Mouse (Mus musculus) bone marrow, adult 2 months (tissue): ENCODE data around the gene Ube2j1. TPM values are rescaled to one million over a fixed set of nuclear protein-coding genes. Genes with fewer than 3 reads are reported as not detected.
"Not testable (repeated sequence)": the region's sequence is repeated elsewhere in the genome, so short reads cannot be mapped to it uniquely, and the experiment has no call there.

ENCODE experiments used
- H3K27ac ChIP-seq: fragments of 200-500 bp; 2 replicates; pipeline ENCODE4 v1.5.1; 2012; ENCODE audit warnings: low read depth, mild to moderate bottlenecking, control low read depth, inconsistent platforms, low read length; ENCODE audit not compliant: control insufficient read depth, poor library complexity, insufficient read depth
- H3K4me1 ChIP-seq: fragments of 200-500 bp; 2 replicates; pipeline ENCODE4 v1.6.1; 2011; ENCODE audit warnings: low read length; ENCODE audit not compliant: control insufficient read depth, insufficient read depth
- H3K4me3 ChIP-seq: fragments of 200-500 bp; replicated peaks from 2 replicates; pipeline ENCODE3; 2011; ENCODE audit warnings: mild to moderate bottlenecking, low read depth, low read length, control low read depth; ENCODE audit not compliant: control insufficient read depth
- CTCF ChIP-seq: fragments of 200-500 bp; IDR thresholded peaks from 2 replicates; pipeline ENCODE4 v1.5.1; 2011; ENCODE audit warnings: low read length, control low read depth; ENCODE audit not compliant: control insufficient read depth, insufficient read depth
- POLR2A ChIP-seq: fragments of 200-500 bp; IDR thresholded peaks from 2 replicates; pipeline ENCODE4 v1.6.1; 2011; ENCODE audit warnings: low read depth, mild to moderate bottlenecking, control low read depth, low read length, borderline replicate concordance; ENCODE audit not compliant: control insufficient read depth
- WGBS: fragments of 180-500 bp; shearing (Covaris S2); methylation state at CpG from one replicate; pipeline ENCODE4 v1.1.7; 2018; 5-methylcytosine and 5-hydroxymethylcytosine counted together
- polyA plus RNA-seq: library from polyadenylated mRNA; stranded (reverse); fragments of >200 nt; gene quantifications from 2 replicates; pipeline ENCODE4 v1.2.4, GENCODE M21; 2011; ENCODE audit warnings: low replicate concordance; ENCODE audit not compliant: missing spikeins, insufficient read depth, insufficient read length

The Ube2j1 gene
- polyA plus RNA-seq, 1 experiment = 17.3 TPM

DNA sequence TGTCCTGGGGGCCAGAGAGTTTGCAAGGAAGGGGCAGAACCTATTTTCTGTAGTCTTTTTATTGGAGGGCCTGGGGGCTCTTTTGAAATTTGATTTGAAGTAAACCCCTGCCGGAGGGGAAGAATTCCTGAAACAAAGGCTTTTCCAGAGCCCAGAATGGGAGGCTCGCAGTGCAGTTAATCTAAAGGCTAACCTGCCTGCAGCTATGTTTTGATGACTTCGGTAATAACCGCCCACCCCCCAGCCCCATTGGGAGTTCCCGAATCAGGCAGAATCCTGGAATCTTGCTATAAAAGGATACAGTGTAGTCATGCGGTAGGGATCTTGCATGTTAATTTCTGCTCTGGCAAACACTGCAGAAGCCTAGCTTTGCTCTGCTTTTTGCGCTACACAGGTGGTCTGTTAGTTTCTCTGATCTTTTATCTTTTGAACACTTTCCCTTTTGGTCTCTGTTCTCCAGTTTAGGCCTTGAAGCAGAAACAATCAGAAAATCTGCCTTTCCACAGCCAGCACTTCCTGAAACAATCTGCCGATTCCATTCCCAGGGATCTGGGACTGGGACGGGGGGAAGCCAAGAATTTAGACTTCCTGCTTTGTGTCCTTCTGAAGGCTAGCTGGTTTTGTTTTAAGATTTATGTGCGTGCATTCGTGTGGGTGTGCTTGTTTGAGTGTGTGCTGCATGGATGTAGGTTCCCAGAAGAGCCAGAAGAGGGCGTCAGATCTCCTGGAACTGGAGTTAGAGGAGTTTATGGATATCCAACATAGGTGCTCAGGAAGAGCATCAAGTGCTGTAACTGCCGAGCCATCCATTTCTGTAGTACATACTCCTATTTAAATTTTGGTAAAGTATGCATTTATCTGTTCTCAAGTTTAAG lies 46.2 kb upstream of the Ube2j1 start:
- Histone ChIP-seq H3K4me3 (peak overlapping the region; percentile 2), H3K27ac (no peak overlapping the region), H3K4me1 (no peaks in the 10 kb centered on the region; the same call in 1 of the 2 replicates)
- WGBS = 65% methylated on average over 13 of the region's 13 CpGs
- no peak for TF ChIP-seq POLR2A
- TF ChIP-seq CTCF = no peak

DNA sequence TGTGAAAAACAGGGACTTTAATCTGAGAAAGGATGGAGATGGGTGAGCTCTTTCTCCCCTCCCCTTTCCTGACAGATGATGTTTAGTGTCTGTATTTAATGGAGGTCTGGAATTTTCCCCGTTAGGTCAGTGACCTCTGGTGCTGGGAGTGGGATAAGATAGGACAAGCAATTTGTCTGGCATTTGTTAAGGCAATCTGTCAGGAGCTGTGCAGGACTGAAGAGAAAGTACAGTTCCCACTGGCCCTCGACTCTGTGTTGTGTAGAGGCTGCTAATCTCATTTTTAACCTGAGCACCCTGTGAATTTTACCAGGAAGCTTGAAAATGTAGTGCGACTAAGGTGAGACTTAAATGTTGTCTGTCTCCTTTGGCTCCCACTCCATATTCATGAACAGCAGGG lies 45.5 kb upstream of the Ube2j1 start:
- WGBS = 52% methylated on average over 3 of the region's 3 CpGs
- Histone ChIP-seq H3K4me3 (no peak overlapping the region), H3K4me1 (no peaks in the 10 kb centered on the region; the same call in 1 of the 2 replicates), H3K27ac (no peak overlapping the region)
- TF ChIP-seq POLR2A (no peak), CTCF (no peak)

DNA sequence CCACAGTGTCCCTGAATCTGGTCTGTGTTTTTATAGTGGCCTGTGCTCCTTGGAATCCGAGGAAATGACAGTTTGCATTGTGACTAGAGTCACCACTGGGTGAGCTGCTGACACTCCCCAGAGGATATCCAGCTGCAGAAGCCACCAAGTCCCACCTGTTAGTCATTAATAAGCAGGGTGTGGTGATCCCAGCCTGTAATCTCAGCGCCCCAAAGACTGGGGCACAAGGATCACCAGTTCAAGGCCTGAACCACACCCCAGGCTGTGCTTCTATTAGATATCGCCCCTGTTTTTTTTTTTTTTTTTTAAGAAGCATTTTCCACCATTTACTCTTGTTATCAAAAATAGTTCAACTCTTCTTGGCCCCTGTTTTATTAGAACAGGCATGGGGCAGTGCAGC lies 44.2 kb upstream of the Ube2j1 start:
- TF ChIP-seq POLR2A (no peak), CTCF (no peak)
- Histone ChIP-seq H3K4me3 (peak overlapping the region; percentile 21), H3K4me1 (no peaks in the 10 kb centered on the region; the same call in 1 of the 2 replicates), H3K27ac (peak overlapping the region; percentile 53; the same call in 1 of the 2 replicates)
- 51% methylated on average over 3 of the region's 3 CpGs for WGBS

DNA sequence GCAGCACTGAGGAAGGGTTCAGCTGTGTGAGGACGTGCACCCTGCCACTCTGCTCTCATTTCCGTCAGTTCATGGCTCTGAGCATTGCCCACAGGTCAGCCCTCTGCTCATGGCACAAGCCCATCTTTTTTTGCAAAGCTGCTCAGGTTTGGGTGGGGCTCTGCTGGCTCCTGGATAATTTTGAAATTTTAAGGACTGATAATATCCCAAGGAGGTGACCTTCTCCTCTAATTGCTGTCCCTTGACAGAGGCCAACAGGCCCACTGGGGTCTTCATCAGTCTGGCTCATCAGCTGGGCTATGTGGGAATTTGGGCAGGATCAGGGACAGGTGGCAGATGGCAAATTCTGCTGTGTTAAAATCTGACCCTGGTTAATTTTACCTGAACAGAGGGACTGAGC lies 41.9 kb upstream of the Ube2j1 start:
- Histone ChIP-seq H3K4me1 (no peaks in the 10 kb centered on the region; the same call in 1 of the 2 replicates), H3K27ac (no peak overlapping the region), H3K4me3 (no peak overlapping the region)
- WGBS = 75% methylated on average over 2 of the region's 2 CpGs
- TF ChIP-seq POLR2A (no peak), CTCF (no peak)

DNA sequence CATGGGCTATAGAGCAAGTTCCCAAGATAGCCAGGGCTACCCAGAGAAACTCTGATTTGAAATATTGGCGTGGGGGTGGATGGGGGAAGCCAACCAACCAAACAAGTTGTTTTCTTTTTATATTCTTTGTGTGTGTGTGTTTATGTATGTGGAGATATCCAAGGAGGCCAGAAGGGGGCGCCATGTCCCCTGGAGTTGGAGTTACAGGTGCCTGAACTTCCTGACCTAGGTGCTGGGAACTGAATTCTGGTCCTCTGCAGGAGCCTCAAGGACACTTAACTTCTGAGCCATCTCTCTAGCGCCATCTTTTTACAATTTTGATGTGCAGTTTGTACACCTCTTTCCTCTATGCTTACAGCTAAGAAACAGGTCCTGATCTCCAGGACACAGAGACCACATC lies 37.0 kb upstream of the Ube2j1 start:
- Histone ChIP-seq H3K4me1 (no peaks in the 10 kb centered on the region; the same call in 1 of the 2 replicates), H3K4me3 (no peak overlapping the region), H3K27ac (no peak overlapping the region)
- 73% methylated on average over 3 of the region's 3 CpGs for WGBS
- no peak for TF ChIP-seq CTCF
- TF ChIP-seq POLR2A = no peak

DNA sequence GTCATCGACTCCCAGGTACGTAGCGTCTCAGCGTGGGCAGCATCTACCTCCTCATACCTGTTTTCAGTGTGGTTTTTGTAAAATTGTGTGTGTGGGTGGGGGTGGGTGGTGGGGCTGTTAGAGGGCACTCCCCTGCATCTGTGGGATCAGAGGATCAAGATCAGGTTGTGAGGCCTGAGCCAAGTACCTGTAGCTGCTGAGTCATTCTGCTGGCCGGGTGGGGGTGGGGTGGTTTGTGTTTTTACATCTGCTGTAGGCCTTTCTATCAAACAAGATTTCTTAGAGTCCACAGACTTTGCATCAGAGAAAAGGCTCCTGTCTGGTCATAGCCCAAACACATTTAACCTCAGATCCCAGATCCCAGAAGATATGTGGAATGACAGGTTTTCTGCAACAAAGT lies 35.1 kb upstream of the Ube2j1 start:
- H3K4me3 ChIP-seq = no peak overlapping the region
- 86% methylated on average over 5 of the region's 5 CpGs for WGBS
- no peak overlapping the region for H3K27ac ChIP-seq
- TF ChIP-seq CTCF = no peak
- no peak for TF ChIP-seq POLR2A
- H3K4me1 ChIP-seq = no peaks in the 10 kb centered on the region

DNA sequence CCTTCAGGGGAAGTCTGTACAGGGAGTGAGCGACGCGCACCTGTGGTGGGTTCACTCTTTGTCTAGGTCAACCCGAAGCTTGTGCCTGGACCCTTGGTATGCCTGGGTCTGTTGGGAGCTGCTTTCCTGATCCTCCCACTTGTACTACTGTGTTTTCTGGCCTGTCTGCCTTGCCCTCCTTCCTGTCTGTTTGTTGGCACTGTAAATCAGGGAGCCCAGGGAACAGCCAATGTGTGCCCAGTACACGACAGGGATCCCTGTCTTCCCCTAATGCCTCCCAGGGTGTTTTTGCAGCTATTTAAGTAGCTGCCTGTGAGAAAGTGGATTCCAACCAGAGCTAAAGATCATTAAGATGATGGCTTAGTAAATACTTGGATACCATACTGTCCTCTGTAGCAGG lies 33.6 kb upstream of the Ube2j1 start:
- Histone ChIP-seq H3K4me3 (no peak overlapping the region), H3K27ac (no peak overlapping the region), H3K4me1 (no peaks in the 10 kb centered on the region)
- 85% methylated on average over 5 of the region's 5 CpGs for WGBS
- TF ChIP-seq CTCF (no peak), POLR2A (no peak)

DNA sequence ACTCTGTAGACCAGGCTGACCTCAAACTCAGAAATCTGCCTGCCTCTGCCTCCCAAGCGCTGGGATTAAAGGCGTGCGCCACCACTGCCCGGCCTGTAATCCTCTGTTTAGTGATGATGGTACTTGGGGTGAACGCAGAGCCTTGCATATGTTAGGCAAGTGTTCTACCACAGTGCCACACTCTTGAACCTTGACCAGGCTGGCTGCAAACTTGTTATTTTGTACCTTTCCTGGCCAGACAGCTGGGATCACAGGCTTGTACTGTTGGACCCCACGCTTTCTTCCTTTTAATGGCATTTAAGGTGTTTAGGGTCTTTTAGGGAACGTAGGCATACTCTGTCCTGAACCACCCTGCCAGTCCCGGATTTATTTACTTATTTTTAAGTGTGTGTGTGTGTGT lies 32.2 kb upstream of the Ube2j1 start:
- WGBS = 86% methylated on average over 8 of the region's 8 CpGs
- no peak for TF ChIP-seq POLR2A
- no peak for TF ChIP-seq CTCF
- no peaks in the 10 kb centered on the region for H3K4me1 ChIP-seq
- no peak overlapping the region for H3K27ac ChIP-seq
- H3K4me3 ChIP-seq = no peak overlapping the region

DNA sequence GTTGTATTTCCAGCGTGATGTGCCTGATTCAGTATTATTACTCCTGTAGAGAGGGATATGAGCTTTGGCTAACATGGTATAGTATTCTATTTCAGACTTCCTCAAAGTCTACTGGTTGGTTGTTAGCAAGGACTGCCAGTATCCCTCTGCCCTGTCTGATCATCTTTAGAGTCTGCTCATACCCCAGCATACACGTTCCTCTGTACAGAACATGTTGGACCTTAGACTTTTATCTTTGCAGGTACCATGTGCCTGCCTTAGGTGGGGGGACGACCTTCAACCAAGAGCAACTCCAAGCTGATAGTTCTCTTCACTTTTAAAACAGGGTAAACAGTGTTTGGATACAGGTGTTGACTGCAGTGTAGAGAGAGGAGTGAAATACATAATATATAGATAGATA lies 29.1 kb upstream of the Ube2j1 start:
- no peak overlapping the region for H3K4me3 ChIP-seq
- no peak for TF ChIP-seq POLR2A
- TF ChIP-seq CTCF = no peak
- no peaks in the 10 kb centered on the region for H3K4me1 ChIP-seq
- H3K27ac ChIP-seq = no peak overlapping the region
- WGBS = 64% methylated on average over 3 of the region's 3 CpGs

DNA sequence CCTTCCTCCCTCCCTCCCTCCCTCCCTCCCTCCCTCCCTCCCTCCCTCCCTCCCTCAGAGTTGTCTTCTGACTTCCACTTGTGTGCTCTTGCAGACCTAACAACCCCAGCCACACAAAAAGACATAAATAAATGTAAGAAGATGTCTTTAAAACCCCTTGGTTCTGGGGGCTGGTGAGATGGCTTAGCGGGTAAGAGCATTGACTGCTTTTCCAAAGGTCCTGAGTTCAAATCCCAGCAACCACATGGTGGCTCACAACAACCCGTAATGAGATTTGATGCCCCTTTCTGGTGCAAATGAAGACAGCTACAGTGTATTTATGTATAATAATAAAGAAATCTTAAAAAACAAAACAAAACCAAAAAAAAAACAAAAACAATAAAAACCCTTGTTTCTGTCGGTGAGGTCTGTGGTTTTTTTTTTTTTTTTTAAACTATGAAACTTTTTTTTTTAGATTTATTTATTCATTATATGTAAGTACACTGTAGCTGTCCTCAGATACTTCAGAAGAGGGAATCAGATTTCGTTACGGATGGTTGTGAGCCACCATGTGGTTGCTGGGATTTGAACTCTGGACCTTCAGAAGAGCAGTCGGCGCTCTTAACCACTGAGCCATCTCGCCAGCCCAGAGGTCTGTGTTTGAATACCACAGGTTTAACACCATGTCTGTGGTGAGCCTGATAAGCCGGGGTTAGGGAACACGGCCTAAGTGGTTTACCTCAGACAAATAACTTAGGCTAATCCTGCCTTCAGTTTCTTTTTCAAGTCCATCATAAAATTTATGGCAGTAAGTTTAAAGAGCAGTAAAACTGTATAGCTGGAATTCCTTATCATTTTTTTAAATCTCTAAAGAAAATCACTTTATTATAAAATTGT lies 25.4 kb upstream of the Ube2j1 start:
- WGBS = 46% methylated on average over 10 of the region's 10 CpGs
- H3K4me1 ChIP-seq, H3K4me3 ChIP-seq, H3K27ac ChIP-seq: not testable (repeated sequence)
